Mouse (Mus musculus): ENCODE measurements around the gene Ech1. TPM values are rescaled to one million over a fixed set of nuclear protein-coding genes. Genes with fewer than 3 reads are reported as not detected.

Gene Ech1
- total RNA-seq, 2 experiments from 2014 or later, result 23.2 to 59.0 TPM

GRCm38 (mm10) chr7:28880554-28880953, 55.5 kb downstream of the Ech1 start:
- no peak for ATAC-seq (replicated peaks; ENCODE audit: low FRiP score, poor library complexity, severe bottlenecking)

GRCm38 (mm10) chr7:28881199-28881598, 56.2 kb downstream of the Ech1 start, which contains the start of gene Capn12:
Gene Capn12 (plus strand): TSS chr7:28881422.
- no peak for ATAC-seq (replicated peaks; ENCODE audit: low FRiP score, poor library complexity, severe bottlenecking)

Other genes with a start within 250 kb of the Ech1 start
- gene Samd4b, start 227.1 kb upstream of the Ech1 start, total RNA-seq (2015; ENCODE audit: low replicate concordance), result 7.3 and 11.9 TPM in 2 replicates
- gene Samd4b, start 227.1 kb upstream of the Ech1 start, total RNA-seq (2017; ENCODE audit: low replicate concordance), result 3.1 and 4.8 TPM in 2 replicates
- gene Pak4, start 227.0 kb upstream of the Ech1 start, total RNA-seq (2015; ENCODE audit: low replicate concordance), result 3.1 and 3.5 TPM in 2 replicates
- 2.0 and 6.4 TPM in 2 replicates for gene Pak4, start 227.0 kb upstream of the Ech1 start, total RNA-seq (2017; ENCODE audit: low replicate concordance)
- not detected in 2 replicates for gene Acp7, start 193.9 kb upstream of the Ech1 start, total RNA-seq (2015; ENCODE audit: low replicate concordance)
- gene Acp7, start 193.9 kb upstream of the Ech1 start, total RNA-seq (2017; ENCODE audit: low replicate concordance), result not detected in 2 replicates
- 1.7 TPM in 1 of 2 replicates, not detected in the other for gene Fbxo27, start 132.4 kb upstream of the Ech1 start, total RNA-seq (2015; ENCODE audit: low replicate concordance)
- gene Fbxo27, start 132.4 kb upstream of the Ech1 start, total RNA-seq (2017; ENCODE audit: low replicate concordance), result 0.28 TPM in 1 of 2 replicates, not detected in the other
- 1.3 TPM in 1 of 2 replicates, not detected in the other for gene Fbxo17, start 108.4 kb upstream of the Ech1 start, total RNA-seq (2015; ENCODE audit: low replicate concordance)
- gene Fbxo17, start 108.4 kb upstream of the Ech1 start, total RNA-seq (2017; ENCODE audit: low replicate concordance), result 2.4 TPM in 1 of 2 replicates, not detected in the other
- 31.1 and 44.8 TPM in 2 replicates for gene Mrps12, start 83.4 kb upstream of the Ech1 start, total RNA-seq (2015; ENCODE audit: low replicate concordance)
- 6.1 and 8.1 TPM in 2 replicates for gene Mrps12, start 83.4 kb upstream of the Ech1 start, total RNA-seq (2017; ENCODE audit: low replicate concordance)
- 0.84 TPM in 1 of 2 replicates, not detected in the other for gene Sars2, start 83.2 kb upstream of the Ech1 start, total RNA-seq (2015; ENCODE audit: low replicate concordance)
- gene Sars2, start 83.2 kb upstream of the Ech1 start, total RNA-seq (2017; ENCODE audit: low replicate concordance), result 1.8 and 4.3 TPM in 2 replicates
- not detected in 2 replicates for gene Ccer2, start 69.0 kb upstream of the Ech1 start, total RNA-seq (2015; ENCODE audit: low replicate concordance)
- not detected in 2 replicates for gene Ccer2, start 69.0 kb upstream of the Ech1 start, total RNA-seq (2017; ENCODE audit: low replicate concordance)
- 18.3 and 21.5 TPM in 2 replicates for gene Sirt2, start 58.5 kb upstream of the Ech1 start, total RNA-seq (2015; ENCODE audit: low replicate concordance)
- 6.0 and 9.8 TPM in 2 replicates for gene Sirt2, start 58.5 kb upstream of the Ech1 start, total RNA-seq (2017; ENCODE audit: low replicate concordance)
- gene Nfkbib, start 57.7 kb upstream of the Ech1 start, total RNA-seq (2015; ENCODE audit: low replicate concordance), result 2.9 and 3.8 TPM in 2 replicates
- 2.2 and 3.6 TPM in 2 replicates for gene Nfkbib, start 57.7 kb upstream of the Ech1 start, total RNA-seq (2017; ENCODE audit: low replicate concordance)
- gene Rinl, start 36.2 kb upstream of the Ech1 start, total RNA-seq (2015; ENCODE audit: low replicate concordance), result 21.1 and 25.0 TPM in 2 replicates
- 9.9 and 13.4 TPM in 2 replicates for gene Rinl, start 36.2 kb upstream of the Ech1 start, total RNA-seq (2017; ENCODE audit: low replicate concordance)
- gene Hnrnpl, start 16.7 kb upstream of the Ech1 start, total RNA-seq (2015; ENCODE audit: low replicate concordance), result 98.6 and 172 TPM in 2 replicates
- gene Hnrnpl, start 16.7 kb upstream of the Ech1 start, total RNA-seq (2017; ENCODE audit: low replicate concordance), result 98.1 and 140 TPM in 2 replicates
- gene Lgals4, start 8.6 kb downstream of the Ech1 start, total RNA-seq (2015; ENCODE audit: low replicate concordance), result 1.7 TPM in 1 of 2 replicates, not detected in the other
- 2.4 TPM in 1 of 2 replicates, not detected in the other for gene Lgals4, start 8.6 kb downstream of the Ech1 start, total RNA-seq (2017; ENCODE audit: low replicate concordance)
- gene Lgals7, start 38.6 kb downstream of the Ech1 start, total RNA-seq (2015; ENCODE audit: low replicate concordance), result not detected in 2 replicates
- not detected in 2 replicates for gene Lgals7, start 38.6 kb downstream of the Ech1 start, total RNA-seq (2017; ENCODE audit: low replicate concordance)
- gene Capn12, start 56.2 kb downstream of the Ech1 start, total RNA-seq (2015; ENCODE audit: low replicate concordance), result not detected in 2 replicates
- 0.26 and 0.42 TPM in 2 replicates for gene Capn12, start 56.2 kb downstream of the Ech1 start, total RNA-seq (2017; ENCODE audit: low replicate concordance)
- 42.0 and 55.3 TPM in 2 replicates for gene Actn4, start 137.1 kb downstream of the Ech1 start, total RNA-seq (2015; ENCODE audit: low replicate concordance)
- gene Actn4, start 137.1 kb downstream of the Ech1 start, total RNA-seq (2017; ENCODE audit: low replicate concordance), result 45.1 and 45.4 TPM in 2 replicates
- gene Eif3k, start 156.6 kb downstream of the Ech1 start, total RNA-seq (2015; ENCODE audit: low replicate concordance), result 50.7 and 81.1 TPM in 2 replicates
- gene Eif3k, start 156.6 kb downstream of the Ech1 start, total RNA-seq (2017; ENCODE audit: low replicate concordance), result 115 and 133 TPM in 2 replicates
- 5.6 and 6.7 TPM in 2 replicates for gene Map4k1, start 156.8 kb downstream of the Ech1 start, total RNA-seq (2015; ENCODE audit: low replicate concordance)
- gene Map4k1, start 156.8 kb downstream of the Ech1 start, total RNA-seq (2017; ENCODE audit: low replicate concordance), result 11.3 and 11.8 TPM in 2 replicates